Mouse (Mus musculus): ENCODE measurements at regions not wholly inside any gene's neighbourhood (a gene's known extent, or its start where the extent isn't known, plus 50 kb on each side); places are given as distances from the start of the nearest gene placed in this dataset.

DNA sequence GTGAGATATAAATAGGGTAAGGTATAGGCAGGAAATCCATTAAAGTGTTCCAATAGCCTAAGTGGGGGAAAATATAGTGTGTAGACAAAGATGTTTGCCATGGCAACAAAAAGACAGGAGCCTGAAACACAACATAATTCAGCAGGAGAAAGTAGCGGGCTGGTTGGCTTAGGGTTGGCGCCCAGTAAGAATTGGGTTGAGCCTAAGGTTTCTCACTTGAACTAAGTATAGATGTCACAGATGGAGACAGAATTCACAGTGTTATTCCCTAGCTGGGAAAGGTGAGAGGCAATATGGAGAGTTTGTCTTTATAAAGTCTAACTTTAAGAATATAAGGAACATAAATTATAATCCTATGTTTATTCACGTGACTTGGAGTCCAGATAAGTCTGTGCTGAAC, 64.8 kb upstream of the Ogfrl1 start:
- no peak for DNase-seq (ENCODE audit: low spot score)

DNA sequence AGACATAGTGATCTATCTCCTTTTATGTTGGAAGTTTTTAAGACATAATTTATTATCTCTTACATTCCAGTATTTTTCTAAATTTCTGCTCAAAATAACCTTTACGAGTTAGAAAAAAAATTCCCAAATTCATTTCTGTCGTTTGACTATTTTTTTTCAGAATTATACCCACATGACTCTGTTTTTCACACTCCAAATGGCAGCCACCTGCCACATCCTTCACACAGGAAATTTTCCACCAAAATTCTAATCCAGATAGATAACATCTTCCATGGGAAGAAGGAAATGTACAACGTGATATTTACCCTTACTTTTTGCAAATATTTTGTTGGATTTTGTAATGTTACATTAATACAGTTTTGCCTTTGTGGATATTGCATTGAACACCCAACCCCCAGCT, 66.5 kb upstream of the Ogfrl1 start:
- DNase-seq (ENCODE audit: low spot score), result no peak

DNA sequence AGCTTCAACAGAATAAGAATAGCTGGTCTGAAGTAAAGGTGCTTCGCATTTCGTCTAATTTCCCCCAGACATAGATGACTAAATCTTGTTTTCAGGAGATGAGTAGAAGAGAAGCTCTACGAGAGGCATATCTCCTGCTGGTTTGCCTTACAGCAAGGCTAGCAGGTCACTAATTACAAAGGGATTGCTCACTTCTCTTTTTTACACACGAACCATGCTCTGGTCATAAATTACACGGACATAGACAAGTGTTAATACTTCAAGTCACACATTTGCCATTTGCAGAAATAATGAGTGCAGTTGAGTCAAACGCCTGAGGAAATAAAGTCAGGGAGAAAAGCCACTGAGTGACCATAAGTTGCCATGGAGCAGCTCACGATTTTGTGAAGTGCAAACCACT, 68.8 kb upstream of the Ogfrl1 start:
- DNase-seq (ENCODE audit: low spot score), result no peak

DNA sequence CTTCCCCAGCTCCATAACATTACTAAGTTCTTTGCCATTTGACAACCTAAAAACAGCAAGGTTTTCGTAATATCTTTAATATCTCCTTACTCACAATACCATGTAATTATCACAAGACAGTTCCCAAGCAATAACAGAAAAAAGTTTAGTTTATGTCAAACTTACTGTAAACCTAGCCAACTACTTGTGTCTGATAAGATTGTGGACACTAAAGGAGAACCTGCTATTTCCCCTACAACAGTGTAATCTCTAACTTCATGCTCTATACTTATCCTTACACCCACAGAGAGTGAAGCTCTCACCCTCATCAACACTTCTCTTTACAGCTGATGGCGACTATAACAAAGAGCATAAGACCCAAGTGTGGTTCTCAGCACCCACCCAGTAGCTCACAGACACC, 69.8 kb upstream of the Ogfrl1 start:
- no peak for DNase-seq (ENCODE audit: low spot score)

DNA sequence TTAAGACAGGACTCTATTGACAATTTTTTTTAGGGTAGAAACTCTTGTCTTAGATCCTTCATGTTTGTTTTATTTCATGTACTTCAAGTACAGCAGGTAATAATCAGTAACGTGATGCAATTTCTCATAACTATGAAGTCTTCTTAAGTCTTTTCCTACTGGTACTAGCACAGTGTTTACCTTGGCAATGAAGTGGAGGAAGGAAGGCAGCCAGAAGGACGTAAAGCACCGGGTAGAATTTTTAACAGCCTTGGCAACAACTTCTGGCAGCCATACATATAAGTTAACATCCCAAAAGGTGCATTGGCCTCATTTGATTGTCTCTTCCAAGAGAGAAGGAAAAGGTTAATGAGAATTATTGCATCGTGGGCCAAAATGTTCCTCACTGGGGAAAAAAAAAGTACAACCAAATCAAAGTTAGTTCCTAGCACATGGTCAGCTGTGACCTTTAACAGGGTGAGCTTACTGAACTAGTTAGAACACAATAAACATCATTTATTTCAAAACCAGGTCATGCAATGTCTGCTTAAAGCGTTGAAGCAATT, 83.3 kb upstream of the Ogfrl1 start:
- DNase-seq (ENCODE audit: low spot score), result no peak

DNA sequence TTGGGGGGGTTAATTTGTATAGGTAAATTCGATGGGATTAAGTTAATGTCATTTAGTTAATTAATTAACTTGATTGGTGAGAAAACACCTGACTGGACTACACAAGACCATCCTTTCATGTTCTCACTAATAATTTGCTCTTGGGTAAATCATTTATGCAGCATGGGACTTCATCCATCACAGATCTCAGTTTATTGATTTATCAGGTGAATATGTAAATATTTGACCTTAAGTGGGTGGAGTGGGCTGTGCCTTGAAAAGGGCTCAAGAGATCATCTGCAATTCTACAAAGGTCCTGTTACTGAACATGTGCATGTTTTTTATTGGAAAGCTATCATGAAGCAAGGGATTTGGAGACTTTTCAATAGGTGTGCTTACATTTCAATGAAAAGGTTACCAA, 87.0 kb upstream of the Ogfrl1 start:
- DNase-seq (ENCODE audit: low spot score), result no peak

DNA sequence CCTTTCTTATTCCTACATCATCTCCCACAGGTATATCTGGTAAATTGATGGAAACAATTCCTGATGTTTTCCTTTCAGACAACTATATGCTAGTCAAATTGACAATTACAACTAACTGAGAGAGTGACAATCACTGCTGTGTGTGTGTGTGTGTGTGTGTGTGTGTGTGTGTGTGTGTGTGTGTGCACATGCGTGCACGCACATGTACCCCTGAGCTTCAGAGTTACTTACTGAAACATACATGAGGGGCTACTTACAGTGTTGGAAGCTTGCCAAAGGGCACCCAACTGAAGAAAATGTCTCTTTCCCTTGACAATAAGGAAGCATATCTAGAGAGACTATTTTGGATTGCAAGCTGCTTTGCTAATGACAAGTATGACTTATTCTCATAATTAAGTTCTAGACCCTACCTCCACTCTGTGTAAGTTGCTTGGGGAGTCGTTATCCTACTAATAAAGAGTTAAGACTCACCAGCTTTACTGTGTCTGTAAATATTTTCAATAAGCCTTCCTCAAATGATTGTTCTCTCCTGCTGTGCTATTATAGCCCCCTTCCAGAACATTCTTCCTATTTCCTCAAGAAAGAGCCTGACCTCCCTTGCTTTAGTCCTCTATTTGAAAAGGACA, 87.7 kb upstream of the Ogfrl1 start:
- no peak for DNase-seq (ENCODE audit: low spot score)

DNA sequence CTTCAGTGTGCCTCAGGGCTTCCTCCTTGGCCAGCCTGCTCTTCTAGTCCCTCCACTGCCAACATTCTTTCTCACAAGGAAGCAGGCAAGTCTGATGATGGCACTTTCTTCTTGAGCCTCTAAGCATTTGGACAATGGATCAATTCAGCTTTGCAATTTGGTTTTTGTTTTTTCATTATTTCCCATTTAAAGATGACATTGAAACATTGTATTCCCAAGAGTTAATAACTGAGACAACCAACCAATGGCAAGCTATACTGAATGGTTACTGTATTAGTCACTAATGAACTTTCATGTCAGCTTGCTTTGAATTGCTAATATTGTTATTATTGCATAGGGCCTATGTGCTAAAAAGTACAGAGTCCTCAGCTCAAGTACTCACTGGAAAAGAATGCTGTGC, 89.5 kb upstream of the Ogfrl1 start:
- DNase-seq (ENCODE audit: low spot score), result no peak

DNA sequence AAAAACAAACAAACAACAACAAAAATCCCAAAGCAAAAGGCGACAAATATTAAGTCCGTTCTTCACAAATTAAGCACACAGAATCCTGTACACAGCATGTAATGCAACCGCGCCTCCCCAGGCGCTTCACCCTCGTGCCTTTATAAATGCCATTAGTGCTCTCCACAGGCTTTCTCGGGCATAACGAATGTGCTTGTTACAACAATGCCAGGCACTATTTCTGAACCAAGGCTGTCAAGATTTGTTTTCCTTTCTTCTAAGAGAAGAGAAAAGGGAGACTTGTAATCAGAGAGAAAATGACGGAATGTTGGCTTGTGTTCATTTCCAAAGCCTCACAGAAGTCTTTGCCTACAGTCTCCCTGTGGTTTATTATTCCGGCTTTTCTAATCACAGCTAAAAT, 93.1 kb upstream of the Ogfrl1 start:
- DNase-seq (ENCODE audit: low spot score), result no peak

DNA sequence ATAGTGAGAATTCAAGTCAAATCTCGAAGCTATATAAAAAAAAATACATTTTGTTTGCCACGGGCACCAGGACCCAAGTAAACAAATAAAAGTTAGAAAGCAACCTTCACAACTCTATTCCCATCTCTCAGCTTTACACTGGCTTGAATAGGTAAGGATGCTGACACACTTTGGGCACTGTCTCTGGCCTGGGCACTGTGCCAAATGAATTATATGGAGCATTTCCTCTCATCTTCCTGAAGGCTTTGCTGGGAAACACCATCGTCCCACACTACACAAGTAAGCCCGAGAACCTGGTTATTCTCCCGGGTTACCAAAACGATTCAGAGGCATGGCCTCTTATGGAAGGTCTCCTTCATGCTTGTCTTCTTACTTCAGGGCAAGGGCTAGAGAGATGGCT, 93.5 kb upstream of the Ogfrl1 start:
- DNase-seq (ENCODE audit: low spot score), result no peak

DNA sequence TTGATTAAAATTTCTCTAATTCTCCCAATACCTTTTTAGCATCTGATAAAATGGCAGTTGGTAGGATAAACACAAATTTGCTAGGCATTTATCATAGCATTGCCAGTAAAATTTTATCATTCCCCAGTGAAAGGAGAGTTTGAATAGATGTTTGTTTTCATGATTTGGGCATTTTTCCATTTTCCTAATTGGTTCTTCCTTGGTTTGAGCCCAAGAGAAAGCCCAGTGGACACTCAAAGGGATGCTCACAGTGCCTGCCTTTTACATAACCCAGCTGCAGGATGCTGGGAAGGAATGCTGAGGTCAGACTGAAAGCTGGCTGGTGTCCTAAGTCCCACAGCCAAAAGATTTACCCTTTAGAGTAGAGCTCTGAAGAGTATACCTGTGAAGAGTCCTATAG, 95.4 kb upstream of the Ogfrl1 start:
- DNase-seq (ENCODE audit: low spot score), result no peak

DNA sequence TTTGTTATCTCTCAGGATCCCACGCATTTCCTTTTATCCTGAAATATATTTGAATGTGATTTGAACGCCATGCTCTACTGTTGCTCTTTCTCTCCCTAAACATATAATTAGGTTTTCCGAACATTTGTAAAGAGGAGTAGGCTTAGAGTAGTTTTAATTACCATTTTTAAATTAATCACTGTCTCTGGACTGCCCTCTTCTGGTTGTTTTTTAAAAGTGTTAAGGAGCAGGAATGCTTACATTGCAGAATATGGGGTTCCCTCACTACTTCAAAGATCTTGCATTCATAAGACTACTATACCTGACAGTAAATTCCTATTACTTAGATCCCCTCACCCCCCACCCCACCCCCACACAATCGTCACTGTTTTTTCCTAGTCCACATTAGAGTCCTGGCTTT, 97.8 kb upstream of the Ogfrl1 start:
- no peak for DNase-seq (ENCODE audit: low spot score)

DNA sequence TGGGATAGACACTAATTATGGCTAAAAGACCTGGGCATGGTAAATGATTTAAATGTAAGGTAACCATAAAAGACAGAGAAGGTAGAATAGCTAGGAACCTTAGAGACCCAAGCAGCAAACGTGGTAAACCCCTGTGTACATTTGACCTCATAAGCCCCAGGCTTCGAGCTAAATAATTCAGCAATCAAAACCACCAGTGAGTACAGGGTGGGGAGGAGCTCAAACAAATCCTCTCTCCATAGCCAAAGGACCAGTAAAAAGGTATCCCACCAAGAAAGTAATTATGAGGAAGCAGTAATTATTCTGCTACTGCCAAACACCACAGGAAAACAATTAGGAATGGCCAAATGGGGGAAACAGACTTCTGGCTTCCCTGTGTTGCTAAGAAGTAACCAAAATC, 122.5 kb upstream of the Ogfrl1 start:
- no peak for DNase-seq (ENCODE audit: low spot score)

DNA sequence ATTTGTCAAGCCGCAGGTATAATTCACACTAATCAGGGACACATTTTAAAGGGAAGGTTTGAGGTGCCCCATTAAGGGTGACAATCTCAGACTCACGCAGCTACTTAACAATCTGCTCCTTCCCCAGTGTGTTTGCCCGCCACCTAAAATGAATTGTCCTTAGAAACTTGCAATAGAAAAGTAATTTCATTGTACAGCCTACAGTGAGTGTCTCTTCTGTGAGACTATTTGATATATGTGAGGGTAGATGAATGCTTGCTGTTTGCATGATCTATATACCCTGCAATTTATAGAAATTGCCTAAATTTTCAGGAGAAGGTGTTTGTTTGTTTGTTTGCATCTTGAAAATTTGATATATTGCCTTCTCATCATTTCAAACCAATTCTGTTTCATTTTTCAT, 135.1 kb upstream of the Ogfrl1 start:
- peak; percentile 21 for DNase-seq (ENCODE audit: low spot score)

DNA sequence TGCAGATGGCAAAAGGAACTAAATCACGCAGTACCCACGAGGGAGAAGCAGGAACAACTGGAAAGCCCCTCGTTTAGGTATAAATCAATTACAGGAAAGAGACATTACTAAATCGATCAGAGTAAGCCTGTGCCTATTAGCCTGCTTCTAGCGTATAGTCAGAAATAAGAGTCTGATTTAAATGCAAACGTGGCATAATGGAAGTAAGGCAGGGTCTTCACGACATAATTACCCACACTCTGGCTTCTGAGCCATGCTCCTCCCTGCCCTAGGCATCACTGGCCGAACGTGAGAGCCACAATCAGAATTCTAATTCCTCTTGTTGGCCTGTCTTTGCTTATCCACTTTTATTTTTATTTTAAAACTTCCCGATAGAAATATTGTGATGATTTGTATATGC, 139.0 kb upstream of the Ogfrl1 start:
- no peak for DNase-seq (ENCODE audit: low spot score)

DNA sequence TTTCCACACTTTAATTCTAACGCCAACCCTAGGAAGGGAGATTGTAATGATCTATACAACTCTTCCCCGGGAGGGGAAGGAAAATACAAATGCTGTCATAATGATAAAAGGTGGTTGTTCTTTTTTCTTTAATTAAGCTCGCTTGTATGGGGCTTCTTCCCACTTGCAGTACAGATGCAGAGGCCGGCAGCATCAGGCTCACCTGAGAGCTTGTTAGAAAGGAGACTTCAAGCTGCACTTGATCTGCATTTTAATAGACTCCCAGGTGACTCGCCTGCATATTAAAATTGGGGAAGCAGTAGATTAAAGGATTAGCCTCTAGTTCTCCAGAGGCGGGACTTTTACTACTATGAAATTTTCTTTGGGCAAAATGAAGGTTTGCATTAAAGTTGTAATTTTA, 140.8 kb upstream of the Ogfrl1 start:
- no peak for DNase-seq (ENCODE audit: low spot score)

DNA sequence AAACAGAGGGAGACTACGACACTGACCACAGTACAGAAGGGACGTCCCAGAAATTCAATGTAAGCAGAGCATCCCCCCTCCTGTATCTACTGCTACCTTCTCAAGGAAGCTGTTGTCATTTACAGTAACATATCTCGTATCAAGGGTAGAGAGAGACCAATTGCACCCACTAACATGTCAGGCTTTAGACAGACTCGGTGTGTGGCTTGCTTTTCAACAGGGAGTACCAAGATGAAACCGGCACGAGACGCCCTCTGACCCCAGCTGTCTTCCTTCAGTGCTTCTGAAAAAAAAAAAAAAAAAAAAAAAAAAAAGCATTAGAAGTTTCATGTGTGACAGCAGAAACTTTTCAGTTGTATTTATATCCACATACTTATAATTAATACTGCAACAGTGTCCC, 143.0 kb upstream of the Ogfrl1 start:
- no peak for DNase-seq (ENCODE audit: low spot score)

DNA sequence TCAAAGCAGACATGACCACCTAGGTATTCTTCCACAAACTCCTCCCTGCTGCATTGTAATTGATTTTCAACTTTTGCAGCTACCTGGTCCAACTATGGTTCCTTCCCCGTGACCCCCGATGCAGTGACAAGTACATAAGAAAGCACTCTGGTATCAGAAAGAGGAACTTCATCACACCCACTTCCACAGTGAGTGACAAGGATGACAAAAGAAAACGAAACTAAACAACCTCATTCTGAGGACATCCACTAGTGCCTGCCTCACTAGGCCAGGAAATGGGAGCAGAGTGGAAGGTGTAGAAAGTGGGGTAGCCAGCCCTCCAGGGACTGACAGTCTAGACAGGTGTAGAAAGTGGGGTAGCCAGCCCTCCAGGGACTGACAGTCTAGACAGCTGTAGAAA, 158.2 kb upstream of the Ogfrl1 start:
- DNase-seq (ENCODE audit: low spot score), result no peak

DNA sequence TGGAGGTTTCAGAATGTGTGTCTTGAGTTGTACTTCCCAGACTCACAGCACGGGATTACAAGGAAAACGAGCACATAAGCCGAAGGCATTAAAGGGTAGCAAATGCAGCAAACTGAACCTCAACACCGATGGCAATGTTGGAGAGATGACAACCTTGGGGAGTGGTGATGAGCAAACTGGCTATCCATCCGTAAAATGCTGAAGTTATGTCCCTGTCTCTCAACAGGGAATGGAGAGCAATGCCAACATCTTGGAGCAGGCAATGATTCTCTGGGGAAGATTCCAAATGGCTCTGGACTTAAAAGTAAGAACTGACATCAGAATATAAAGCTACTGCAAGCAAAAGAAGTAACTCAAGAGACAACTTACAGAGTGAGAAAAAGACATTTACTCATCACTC, 170.5 kb upstream of the Ogfrl1 start:
- DNase-seq (ENCODE audit: low spot score), result no peak

DNA sequence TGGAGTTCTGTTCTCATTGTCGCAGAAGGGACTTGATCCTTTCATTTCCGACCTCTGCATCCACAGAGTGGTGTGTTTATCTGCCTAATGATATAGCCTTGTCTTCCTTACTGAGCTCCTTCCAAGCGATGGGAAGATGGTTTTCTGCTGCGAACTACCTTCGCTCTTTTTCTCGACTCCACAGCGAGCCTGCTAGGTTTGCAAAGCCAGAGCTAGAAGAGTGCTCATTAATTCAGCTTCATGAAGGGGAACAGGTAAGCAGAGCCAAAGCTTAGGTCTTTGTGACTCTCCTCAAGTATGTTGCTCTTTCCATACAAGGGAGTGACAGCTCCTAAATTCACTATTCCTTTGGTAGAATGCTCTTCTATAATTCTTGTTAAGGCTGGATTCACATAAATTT, 176.9 kb upstream of the Ogfrl1 start:
- DNase-seq (ENCODE audit: low spot score), result no peak

DNA sequence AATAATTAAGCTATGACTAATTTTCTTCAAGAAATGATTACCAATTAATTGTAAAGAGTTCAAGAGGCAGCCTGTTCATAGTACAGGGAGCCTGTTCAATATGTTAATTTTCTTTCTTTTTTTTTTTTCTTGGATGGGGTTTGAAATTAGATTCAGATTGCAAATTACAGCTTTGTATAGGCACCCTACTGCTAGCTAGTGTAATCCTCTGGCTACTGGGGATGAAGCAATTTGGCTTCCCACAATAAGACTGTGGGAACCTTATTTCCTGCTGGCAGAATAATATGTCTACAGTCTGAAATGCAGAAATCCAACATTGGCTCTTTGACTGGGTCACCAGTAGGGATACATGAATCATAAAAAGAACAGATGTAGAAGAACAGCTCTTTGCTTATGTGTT, 177.4 kb upstream of the Ogfrl1 start:
- DNase-seq (ENCODE audit: low spot score), result no peak

DNA sequence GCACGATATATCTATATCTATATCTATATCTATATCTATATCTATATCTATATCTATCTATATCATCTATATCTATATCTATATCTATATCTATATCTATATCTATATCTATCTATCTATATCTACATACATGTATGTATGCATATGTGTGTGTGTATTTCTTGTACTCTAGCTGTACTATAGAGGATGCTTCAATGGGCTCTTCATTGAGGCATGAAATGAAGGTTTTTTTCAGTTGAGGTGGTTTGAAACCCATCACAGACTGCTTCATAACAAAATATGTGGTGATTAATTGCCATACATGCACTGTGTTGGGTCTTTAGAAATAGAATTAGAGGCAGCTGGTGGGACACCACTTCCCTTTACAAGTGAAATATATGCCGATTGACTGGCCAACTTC, 177.9 kb upstream of the Ogfrl1 start:
- no peak for DNase-seq (ENCODE audit: low spot score)

DNA sequence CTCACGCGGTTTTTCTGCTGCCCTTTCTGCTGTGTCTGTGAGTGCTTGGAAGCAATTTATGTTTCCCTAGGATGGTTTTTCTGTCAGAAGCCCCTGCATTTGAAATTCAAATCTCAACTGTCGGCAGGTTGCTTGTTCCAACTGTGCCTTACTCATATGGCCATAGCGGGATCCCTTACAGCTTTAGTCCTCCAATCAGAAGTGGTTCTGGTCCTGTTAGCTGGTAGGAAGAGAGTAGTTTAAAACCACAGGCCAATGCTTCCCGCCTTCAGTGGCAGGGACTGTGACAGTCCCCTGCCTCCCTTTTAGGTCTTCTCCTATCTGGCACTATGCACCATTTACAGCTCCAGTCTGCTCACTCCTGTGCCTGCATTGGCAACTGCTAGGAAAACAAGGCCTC, 178.6 kb upstream of the Ogfrl1 start:
- DNase-seq (ENCODE audit: low spot score), result no peak

DNA sequence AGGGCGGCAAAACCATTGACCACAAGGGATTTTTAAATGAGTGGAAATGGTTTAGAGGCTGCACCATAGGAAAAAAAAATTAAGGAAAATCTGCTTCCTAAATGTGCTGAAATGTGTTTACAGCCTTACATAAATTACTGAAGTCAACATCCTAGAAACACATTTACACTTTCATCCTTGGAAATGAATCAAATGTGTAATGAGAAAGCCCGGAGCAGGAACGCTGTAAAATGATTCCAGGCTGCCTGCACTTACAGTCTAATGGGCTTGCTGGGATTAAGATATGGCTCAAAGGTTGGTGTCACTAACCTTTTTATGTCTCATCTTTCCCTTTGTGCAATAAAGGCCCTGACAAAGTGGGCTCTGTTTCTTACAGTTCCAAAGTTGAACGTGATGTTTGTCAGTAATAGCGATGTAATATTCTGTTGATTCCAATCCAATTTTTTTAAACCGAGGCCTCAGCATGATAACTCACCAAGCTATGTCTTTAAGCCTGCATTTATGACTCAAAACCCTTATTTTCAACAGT, 172.1 kb upstream of the B3gat2 start:
- no peak for DNase-seq (ENCODE audit: low spot score)

All from MN1 (cell line).